Mouse (Mus musculus): Measurements from ENCODE around the gene Rad51b. TPM values are rescaled to one million over a fixed set of nuclear protein-coding genes. Genes with fewer than 3 reads are reported as not detected.

The Rad51b gene
- total RNA-seq, 1 experiment from 2014 or later: 0.70 TPM

DNA sequence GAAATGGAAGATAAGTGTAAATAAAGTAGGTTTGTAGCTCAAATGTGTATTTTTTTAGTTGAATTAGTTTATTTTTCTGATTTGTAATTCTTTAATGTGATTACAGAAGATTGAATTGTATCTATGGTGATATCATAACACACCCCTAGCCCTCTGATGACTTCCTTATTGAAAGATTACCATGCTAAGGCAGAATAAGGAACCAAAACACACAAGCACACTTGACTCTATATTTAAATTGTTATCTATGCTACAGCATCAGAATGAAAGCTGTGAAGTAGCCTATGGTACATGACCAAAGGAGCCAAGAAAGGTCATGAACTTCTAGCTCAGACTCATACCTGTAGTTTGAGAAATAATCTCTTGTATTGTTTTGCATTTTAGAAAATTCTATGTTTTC lies 427.8 kb downstream of the Rad51b start:
- ATAC-seq (ENCODE audit: extremely low read depth, insufficient number of reproducible peaks, low FRiP score, poor library complexity, severe bottlenecking): peak; percentile 71

- no peak for ATAC-seq (ENCODE audit: extremely low read depth, insufficient number of reproducible peaks, low FRiP score, poor library complexity, severe bottlenecking)
These were observed 428.6 kb downstream of the Rad51b start for GRCm38 (mm10) chr12:79725711-79726110.

DNA sequence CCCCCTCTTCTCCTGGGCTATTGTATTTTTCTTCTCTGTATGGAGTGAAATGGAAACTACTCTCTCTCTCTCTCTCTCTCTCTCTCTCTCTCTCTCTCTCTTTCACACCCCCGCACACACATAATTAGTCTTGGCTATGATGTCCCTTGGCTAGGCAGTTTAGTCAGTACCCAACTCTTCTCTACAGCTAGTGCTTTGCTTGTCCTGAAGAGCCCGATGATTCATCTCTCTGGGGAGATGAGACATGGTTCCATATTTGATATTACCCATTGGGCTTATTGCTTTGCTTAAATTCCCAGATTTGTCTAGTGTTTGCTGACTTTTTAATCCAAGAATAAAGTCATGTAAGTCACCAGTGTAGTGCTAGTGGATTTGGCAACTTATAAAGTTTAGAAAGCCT lies 429.0 kb downstream of the Rad51b start:
- ATAC-seq (ENCODE audit: extremely low read depth, insufficient number of reproducible peaks, low FRiP score, poor library complexity, severe bottlenecking): no peak

GRCm38 (mm10) chr12:79726959-79727358 lies 429.9 kb downstream of the Rad51b start:
- no peak for ATAC-seq (ENCODE audit: extremely low read depth, insufficient number of reproducible peaks, low FRiP score, poor library complexity, severe bottlenecking)

DNA sequence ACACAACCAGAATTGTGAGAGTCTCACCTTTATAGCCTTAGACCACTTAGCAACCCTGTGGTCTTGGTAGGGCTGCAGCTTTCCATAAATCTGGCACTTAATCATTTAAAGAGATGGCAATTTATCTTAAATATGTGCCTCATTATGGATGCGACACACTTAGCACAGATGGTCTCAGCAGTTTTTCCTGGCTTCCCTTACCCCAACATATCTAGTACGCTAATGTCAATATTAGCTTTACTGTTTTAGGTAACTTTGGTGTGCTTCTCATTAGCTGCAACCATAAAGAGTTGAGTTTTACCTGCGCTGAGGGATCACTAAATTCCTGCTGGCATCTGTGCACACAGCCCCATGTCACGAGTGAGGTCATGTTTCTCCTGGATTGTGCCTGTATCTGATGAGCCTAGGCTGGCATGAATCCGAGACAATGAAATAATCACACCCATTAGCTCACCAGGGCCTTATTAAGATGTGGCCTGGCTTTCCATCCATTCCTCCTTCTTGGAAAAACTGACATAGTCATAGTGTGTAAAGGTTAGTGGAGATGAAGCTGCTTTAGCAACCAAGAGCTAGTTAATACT lies 432.9 kb downstream of the Rad51b start:
- ATAC-seq (ENCODE audit: extremely low read depth, insufficient number of reproducible peaks, low FRiP score, poor library complexity, severe bottlenecking): no peak

DNA sequence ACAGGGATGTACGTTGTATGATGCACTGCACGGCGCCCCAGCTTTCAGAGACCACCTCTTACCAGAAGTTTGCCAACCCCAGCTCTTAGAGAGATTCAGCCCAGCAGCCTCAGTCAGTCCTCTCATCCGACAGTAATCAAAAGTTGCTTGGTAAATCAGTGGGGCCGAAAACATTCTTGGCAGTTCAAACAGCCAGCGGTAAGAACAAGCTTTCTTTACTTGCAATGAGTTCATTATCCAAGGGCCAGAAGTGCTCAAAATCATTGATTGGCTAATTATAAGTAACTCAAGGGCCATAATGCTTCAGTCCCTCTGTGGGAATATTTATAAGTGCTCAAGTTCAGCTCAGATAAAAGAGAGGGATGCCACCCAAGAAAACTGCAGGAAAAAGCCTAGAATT lies 434.8 kb downstream of the Rad51b start:
- ATAC-seq (ENCODE audit: extremely low read depth, insufficient number of reproducible peaks, low FRiP score, poor library complexity, severe bottlenecking): no peak

DNA sequence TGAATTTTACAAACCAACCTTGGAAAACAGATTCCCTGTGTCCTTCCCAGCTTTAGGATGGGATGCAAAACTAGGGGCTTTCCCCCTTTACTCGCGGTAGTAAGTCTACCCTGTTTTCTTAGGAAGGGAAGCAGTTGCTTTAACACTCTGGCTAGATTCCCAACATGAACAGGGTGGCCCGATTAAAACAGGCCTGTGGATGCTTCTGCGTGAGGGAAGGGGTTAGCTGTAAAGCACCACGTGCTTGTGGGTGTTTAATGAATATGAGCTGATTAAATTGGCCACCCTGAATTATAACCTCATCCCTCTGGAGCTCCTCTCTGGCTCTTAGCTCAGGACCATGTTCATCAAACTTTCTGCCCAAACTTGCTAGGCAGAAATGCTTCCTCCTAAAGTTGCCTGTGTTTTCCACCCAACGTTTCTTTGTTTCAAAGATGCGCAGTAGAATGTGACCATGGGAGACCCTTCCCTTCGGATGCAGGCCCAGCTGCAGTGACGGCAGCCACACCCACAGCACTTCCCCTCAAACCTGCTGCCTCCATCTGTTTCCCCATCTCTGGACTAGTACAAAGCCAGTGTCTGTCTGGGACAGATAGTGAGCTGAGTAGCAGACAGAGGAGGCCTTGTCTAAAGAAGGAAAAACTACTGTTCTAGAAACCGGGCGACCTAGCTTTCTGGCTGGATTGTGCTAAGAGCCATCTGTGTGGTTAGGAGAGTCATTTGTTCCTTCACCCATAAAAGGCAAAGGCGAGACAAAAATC lies 435.5 kb downstream of the Rad51b start:
- no peak for ATAC-seq (ENCODE audit: extremely low read depth, insufficient number of reproducible peaks, low FRiP score, poor library complexity, severe bottlenecking)

DNA sequence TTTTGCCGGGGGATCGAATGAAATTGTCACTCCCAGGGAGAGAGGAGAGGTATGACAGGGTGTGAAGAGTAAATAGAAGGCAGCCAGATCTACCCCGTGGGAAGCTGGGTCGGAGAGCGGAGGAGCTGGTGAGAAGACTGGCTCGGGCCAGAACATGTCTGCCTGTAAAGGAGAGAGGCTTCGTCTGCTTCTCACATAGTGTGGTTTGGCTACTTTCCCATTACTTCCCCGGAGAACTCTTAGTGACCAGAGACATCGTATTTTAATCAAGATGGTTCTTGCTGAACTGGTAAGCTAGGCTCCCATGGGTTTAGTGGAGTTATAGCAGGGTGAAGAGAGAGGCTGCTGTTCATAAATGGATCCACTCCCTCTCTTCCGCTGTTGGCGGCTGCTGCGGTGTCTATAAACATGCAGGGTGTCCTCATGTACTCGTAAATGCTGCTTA lies 438.3 kb downstream of the Rad51b start:
- no peak for ATAC-seq (ENCODE audit: extremely low read depth, insufficient number of reproducible peaks, low FRiP score, poor library complexity, severe bottlenecking)

- ATAC-seq (ENCODE audit: extremely low read depth, insufficient number of reproducible peaks, low FRiP score, poor library complexity, severe bottlenecking): no peak
These were observed 438.8 kb downstream of the Rad51b start for GRCm38 (mm10) chr12:79735882-79736281.

- ATAC-seq (ENCODE audit: extremely low read depth, insufficient number of reproducible peaks, low FRiP score, poor library complexity, severe bottlenecking): no peak
These were observed 441.6 kb downstream of the Rad51b start for GRCm38 (mm10) chr12:79738700-79739099.

DNA sequence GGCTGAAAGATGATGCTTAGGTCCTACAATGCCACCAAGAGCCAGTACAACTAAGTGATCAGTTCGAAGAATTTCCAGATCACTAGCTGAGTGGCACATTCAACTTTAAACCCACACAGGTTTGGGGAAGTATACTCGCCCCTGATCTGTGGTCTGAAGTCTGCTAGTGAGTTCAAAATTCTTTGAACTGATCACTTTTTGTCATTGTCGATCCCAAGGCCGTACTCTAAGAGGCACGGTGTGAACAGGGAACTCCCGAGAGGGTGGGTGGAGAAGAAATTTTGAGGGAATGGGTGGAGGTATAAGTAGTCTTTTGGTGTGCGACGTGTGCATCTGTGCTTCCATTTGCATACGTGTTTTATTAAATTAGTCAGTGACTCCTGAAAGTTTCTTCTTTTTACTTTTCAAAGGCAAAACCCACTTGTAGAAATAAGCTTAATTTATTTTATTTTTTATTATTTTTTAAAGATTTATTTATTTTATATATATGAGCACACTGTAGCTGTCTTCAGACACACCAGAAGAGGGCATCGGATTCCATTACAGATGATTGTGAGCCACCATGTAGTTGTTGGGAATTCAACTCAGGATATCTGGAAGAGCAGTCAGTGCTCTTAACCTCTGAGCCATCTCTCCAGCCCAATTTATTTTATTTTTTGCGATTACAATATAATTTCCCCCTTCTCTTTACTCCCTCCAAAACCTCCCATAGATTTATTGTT lies 443.0 kb downstream of the Rad51b start:
- ATAC-seq (ENCODE audit: extremely low read depth, insufficient number of reproducible peaks, low FRiP score, poor library complexity, severe bottlenecking): no peak

GRCm38 (mm10) chr12:79742211-79742610 lies 445.1 kb downstream of the Rad51b start:
- no peak for ATAC-seq (ENCODE audit: extremely low read depth, insufficient number of reproducible peaks, low FRiP score, poor library complexity, severe bottlenecking)

- ATAC-seq (ENCODE audit: extremely low read depth, insufficient number of reproducible peaks, low FRiP score, poor library complexity, severe bottlenecking): no peak
These were observed 447.0 kb downstream of the Rad51b start for GRCm38 (mm10) chr12:79744131-79744530.

GRCm38 (mm10) chr12:79745225-79745624 lies 448.1 kb downstream of the Rad51b start:
- no peak for ATAC-seq (ENCODE audit: extremely low read depth, insufficient number of reproducible peaks, low FRiP score, poor library complexity, severe bottlenecking)

- no peak for ATAC-seq (ENCODE audit: extremely low read depth, insufficient number of reproducible peaks, low FRiP score, poor library complexity, severe bottlenecking)
These were observed 448.9 kb downstream of the Rad51b start for GRCm38 (mm10) chr12:79745845-79746510.

DNA sequence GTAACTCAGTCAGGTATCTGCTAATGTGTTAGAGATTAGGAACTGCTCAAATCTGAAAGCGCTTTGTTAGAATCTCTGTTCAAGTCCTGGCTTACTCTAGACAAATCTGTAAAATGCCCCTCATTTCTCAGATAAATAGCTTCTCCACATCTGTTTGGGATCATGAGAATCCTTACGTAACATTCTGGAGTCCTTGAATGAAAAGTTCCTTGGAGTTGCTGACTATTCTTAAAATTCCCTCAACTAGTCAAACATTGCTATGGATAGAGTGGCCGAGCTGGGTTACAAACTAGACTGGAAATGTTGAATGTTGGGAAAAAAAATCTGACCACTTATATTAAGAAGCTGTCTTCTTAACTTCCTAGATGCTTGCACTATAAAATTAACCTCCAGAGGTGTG lies 450.5 kb downstream of the Rad51b start:
- ATAC-seq (ENCODE audit: extremely low read depth, insufficient number of reproducible peaks, low FRiP score, poor library complexity, severe bottlenecking): no peak

- ATAC-seq (ENCODE audit: extremely low read depth, insufficient number of reproducible peaks, low FRiP score, poor library complexity, severe bottlenecking): no peak
These were observed 451.8 kb downstream of the Rad51b start for GRCm38 (mm10) chr12:79748862-79749261.

GRCm38 (mm10) chr12:79750253-79751125 lies 453.4 kb downstream of the Rad51b start:
- no peak for ATAC-seq (ENCODE audit: extremely low read depth, insufficient number of reproducible peaks, low FRiP score, poor library complexity, severe bottlenecking)

DNA sequence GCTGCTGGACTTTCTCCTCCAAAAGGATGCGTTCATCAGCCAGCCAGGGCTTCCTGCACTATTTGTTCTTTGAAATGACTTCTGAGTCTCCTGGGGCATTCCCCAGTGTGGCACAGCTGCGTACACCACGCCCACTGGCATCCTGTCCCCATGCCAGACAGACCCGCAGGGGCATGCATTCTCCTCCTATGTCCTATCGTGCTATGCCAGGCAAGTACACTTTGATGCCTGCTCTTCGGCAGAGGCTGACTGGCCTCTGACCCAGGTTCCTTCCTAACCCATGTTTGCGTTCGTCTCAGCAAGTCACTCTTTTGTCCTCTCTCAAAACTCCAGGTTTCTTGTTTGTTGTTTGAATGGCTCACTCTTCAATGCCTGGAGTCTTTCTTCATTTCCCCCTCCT lies 454.7 kb downstream of the Rad51b start:
- ATAC-seq (ENCODE audit: extremely low read depth, insufficient number of reproducible peaks, low FRiP score, poor library complexity, severe bottlenecking): peak; percentile 63; the same call in 1 of the 2 replicates
